Mouse (Mus musculus) megakaryocyte-erythroid progenitor cell, adult 5-6 weeks (primary cell): Measurements from ENCODE around the gene Rnf213. TPM values are rescaled to one million over a fixed set of nuclear protein-coding genes. Genes with fewer than 3 reads are reported as not detected.

Experiments
- ATAC-seq: replicated peaks from 2 replicates; pipeline ENCODE4 v1.8.0; 2016; ENCODE audit warnings: mild to moderate bottlenecking, inconsistent platforms; ENCODE audit not compliant: severe bottlenecking, poor library complexity, low FRiP score, low TSS enrichment
- total RNA-seq, 2 experiments: library from RNA; stranded (forward) in 1 of 2; stranded (reverse) in 1 of 2; fragments of 200-1000, 215-1000 nt in 1 of 2; fragments of >200 nt in 1 of 2; fragmentation: Nextera tagmentation in 1 of 2; gene quantifications; 2 replicates each; pipeline ENCODE4 v1.2.3; 2014 to 2017

The Rnf213 gene
- total RNA-seq, 2 experiments from 2014 or later: 77.1 to 107 TPM

DNA sequence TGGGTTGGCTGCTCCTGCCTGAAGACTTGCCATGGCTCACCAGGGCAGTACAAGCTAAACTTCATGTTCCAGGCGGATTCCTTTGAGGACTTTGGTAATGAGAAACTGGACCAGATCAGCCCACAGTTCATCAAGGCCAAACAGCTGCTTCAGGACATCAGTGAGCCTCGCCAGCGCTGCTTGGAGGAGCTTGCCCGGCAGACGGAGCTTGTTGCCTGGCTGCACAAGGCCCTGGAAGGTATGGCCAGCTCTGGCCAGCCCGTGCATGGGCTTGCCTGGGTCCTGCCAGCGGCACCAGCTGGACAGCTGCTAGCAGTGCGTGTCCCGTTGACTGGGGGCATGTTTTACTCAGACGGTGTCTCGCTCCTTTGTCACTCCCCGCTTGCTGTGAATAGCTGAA, 38.6 kb downstream of the Rnf213 start:
- ATAC-seq: no peak

DNA sequence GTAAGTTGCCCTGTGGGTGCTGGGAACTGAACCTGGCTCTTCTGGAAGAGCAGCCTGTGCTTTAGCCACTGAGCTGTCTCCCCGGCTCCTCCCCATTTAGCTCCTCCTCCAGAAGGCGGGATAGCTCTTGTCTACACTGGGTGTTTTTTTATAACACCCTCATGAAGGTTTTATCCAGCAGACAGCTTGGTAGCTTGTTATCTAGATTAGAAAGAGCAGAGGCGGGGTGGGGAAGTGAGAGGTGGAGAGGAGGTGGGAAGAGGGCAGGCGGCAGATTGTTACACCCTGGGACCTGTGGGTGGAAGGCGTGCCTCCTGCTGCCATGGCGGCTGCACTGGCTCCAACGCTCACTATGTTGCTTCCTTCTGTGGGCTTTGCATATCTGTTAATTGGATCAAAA, 39.8 kb downstream of the Rnf213 start:
- ATAC-seq: peak; percentile 86

GRCm38 (mm10) chr11:119434316-119434715, 41.4 kb downstream of the Rnf213 start:
- ATAC-seq: no peak

DNA sequence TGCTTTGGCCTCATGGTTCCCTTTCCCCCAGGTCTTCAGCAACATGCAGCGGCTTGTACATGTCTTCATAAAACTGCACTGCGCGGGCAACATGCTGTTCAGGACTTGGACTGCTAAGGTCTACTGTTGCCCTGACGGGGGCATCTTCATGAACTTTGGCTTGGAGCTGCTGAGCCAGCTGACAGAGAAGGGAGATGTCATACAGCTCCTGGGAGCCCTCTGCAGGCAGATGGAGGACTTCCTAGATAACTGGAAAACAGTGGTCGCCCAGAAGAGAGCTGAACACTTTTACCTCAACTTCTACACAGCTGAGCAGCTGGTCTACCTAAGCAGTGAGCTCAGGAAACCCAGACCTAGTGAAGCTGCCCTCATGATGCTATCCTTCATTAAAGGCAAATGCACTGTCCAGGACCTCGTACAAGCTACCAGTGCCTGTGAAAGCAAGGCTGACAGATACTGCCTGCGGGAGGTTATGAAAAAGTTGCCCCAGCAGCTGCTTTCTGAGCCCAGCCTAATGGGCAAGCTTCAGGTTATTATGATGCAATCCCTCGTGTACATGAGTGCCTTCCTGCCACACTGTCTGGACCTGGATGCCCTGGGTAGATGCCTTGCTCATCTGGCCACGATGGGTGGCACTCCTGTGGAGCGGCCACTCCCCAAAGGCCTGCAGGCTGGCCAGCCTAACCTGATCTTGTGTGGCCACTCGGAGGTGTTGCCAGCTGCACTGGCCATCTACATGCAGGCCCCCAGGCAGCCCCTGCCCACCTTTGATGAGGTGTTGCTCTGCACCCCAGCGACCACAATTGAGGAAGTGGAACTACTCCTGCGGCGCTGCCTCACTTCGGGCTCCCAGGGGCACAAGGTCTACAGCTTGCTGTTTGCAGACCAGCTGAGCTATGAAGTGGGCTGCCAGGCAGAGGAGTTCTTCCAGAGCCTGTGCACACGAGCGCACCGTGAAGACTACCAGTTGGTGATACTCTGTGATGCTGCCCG, 43.3 kb downstream of the Rnf213 start:
- ATAC-seq: no peak

GRCm38 (mm10) chr11:119438776-119439175, 45.9 kb downstream of the Rnf213 start:
- no peak for ATAC-seq

DNA sequence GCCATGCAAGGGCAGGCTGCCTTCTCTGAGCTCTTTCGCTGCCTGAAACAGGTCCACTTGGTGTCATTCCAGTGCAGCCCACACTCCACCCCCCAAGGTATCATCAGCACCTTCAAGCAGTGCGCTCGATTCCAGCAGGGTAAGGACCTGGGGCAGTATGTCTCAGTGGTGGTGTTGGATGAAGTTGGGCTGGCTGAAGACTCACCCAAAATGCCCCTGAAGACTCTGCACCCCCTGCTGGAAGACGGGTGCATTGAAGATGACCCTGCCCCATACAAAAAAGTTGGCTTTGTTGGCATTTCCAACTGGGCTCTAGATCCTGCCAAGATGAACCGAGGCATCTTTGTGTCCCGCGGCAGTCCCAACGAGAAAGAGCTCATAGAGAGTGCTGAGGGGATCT, 49.3 kb downstream of the Rnf213 start:
- ATAC-seq: peak; percentile 55

- ATAC-seq: no peak
Measured at GRCm38 (mm10) chr11:119443442-119443841, 50.5 kb downstream of the Rnf213 start.

DNA sequence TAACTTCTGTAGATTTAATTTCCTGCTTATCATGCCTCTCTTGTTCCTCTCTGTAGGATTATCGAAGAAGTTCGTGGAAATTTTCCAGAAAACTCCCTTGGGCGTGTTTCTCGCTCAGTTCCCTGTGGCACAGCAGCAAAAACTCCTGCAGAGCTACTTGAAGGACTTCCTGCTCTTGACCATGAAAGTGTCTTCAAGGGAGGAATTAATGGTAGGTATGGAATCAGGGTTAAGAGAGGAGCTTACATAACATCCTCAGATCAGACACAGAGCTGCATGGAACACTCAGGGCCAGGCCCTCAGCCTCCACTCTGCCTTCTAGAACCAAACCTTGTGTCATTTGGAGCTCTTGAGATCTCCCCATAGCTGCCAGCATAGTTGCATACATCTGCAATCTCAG, 63.2 kb downstream of the Rnf213 start:
- ATAC-seq: no peak

- no peak for ATAC-seq
Measured at GRCm38 (mm10) chr11:119477876-119478275, 85.0 kb downstream of the Rnf213 start.

- ATAC-seq: peak; percentile 93
Measured at GRCm38 (mm10) chr11:119490861-119491689, 98.2 kb downstream of the Rnf213 start, which contains the start of gene Endov. TSS of gene Endov (plus strand) at chr11:119491347.

- ATAC-seq: no peak
Measured at GRCm38 (mm10) chr11:119491690-119492087, 98.8 kb downstream of the Rnf213 start.

DNA sequence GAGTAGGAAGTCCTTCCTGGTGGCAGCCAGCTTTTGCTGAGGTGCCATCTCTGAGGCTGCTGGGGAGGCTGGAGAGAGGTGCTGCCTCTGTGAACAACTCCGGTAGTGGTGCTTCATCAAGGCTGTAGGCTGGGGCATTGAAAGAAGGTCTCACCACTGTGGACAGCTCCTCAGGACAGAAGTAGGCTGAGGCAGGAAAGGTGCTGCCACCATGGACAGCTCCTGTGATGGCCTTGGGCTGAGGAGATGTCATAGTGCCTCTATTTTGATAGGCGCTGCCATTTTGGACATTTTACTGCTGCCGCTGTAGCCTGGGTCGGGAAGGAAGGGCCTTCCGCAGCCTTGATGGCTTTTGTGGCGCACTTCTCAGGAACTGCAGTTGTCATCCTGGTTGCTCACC, 99.9 kb downstream of the Rnf213 start:
- no peak; the same call in 1 of the 2 replicates for ATAC-seq

DNA sequence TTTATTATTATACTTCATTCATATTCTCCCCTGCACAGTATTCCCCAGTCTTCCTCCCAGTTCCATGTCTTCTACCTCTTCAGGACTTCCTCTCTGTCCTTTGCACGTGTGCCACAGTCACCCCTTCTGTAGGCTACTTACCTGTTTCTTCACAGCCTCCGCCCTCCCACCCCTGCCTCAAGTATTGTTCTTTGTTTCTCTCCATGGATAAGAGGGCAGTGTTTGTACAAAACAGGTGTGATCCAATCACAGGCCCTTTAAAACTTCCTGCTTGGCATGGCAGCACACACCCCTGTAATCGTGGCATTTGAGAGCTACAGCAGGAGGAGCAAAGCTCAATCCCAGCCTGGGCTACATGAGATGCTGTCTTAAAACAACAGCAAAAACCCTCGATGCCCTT, 100.6 kb downstream of the Rnf213 start:
- no peak for ATAC-seq

- no peak for ATAC-seq
Measured at GRCm38 (mm10) chr11:119496147-119496546, 103.2 kb downstream of the Rnf213 start.

DNA sequence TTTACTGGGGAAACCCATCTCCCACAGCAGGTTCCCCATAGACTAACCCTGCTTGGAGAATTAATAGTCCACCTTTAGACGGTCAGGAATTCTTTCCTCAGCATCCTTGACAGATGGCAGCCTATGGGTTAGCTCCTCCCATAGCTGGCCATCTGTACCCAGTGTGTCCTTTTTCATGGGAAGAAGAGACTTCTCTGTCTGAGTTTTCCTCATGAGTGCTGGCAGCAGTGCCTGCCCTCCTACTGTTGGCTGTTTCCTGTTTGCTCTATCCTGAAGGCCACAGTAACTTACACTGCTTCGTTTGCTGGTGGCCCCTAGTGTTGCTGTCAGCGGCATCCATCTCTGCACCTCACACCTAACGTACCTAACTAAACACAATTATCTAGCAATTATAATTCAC, 104.6 kb downstream of the Rnf213 start:
- ATAC-seq: no peak

- no peak for ATAC-seq
Measured at GRCm38 (mm10) chr11:119499297-119499696, 106.4 kb downstream of the Rnf213 start.

DNA sequence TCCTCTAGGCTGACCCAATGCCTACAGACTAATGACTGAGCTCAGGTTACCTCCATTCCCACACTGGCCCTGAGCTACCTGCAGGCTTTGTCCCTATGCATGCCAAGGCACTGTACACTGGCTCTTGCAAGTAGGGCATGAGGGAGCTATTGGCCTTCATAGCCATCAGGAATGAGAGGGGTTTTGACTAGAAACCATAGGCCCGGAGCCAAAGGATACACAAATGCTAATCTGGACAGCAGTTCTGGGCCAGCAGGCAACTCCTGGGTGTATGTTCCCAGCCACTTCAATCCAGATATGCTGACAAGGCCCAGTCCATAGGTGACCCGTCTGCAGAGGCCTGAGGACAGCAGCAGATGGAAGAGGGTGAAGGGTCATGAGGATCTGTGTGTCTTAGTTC, 107.1 kb downstream of the Rnf213 start:
- no peak for ATAC-seq

GRCm38 (mm10) chr11:119503675-119504074, 110.8 kb downstream of the Rnf213 start:
- ATAC-seq: peak; percentile 85

GRCm38 (mm10) chr11:119506386-119506785, 113.5 kb downstream of the Rnf213 start:
- ATAC-seq: no peak

DNA sequence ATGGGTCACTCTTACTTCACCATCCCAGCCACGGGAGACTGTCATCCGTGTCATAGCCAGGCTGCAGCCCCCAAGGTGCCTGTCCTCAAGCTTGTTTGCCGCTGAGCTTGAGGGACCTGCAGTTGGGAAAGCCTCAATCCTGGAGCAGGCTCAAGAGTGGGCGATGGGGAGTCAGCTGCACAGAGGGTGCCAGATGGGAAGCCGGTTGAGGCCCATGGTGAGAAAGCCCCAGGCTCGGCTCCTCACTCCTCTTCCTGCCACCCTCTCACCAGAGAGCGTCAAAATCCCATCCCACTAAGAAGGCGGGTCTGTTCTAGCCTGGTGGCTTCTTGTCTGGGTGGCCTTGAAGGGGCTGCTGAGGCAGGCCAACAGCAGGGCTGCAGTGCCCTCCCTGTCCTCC, 114.9 kb downstream of the Rnf213 start:
- ATAC-seq: no peak
